Comparison of ENCODE assay signal across 8 mouse cellular contexts in genomic region chr17:14959979-14960378, GRCm38 (mm10). TPM values are rescaled to one million over a fixed set of nuclear protein-coding genes. Genes with fewer than 3 reads are reported as not detected.
DNase-seq lines count a peak whose midpoint lies in the region; ATAC-seq and TF ChIP-seq lines count a peak whose summit lies in the region.

No protein-coding gene starts in this region.

- TF ChIP-seq POLR2A in cortical plate, adult 2 months (IDR thresholded peaks at IDR 0.05; ENCODE audit: extremely low read depth, insufficient read depth, low read length): no peak

- ATAC-seq in hindbrain, embryonic 12.5 days (ENCODE audit: low FRiP score): no peak
- ATAC-seq in liver, embryonic 16.5 days (ENCODE audit: low read depth): peak; percentile 20

- 0 out of 2 replicates have a peak overlapping the region, but pooled peaks have one; percentile 20 for H3K9ac ChIP-seq in hindbrain, embryonic 12.5 days
- peak overlapping the region; percentile 69 for H3K9ac ChIP-seq in liver, embryonic 16.5 days (ENCODE audit: low read depth, low read length)

- no peak for TF ChIP-seq CTCF in cortical plate, adult 2 months (IDR thresholded peaks at IDR 0.05; ENCODE audit: extremely low read depth, insufficient read depth, low read length)

- H3K27me3 ChIP-seq in hindbrain, embryonic 12.5 days: no peaks in the 10 kb centered on the region
- H3K27me3 ChIP-seq in liver, embryonic 16.5 days (ENCODE audit: control insufficient read depth, insufficient read depth, low read depth, low read length): no peaks in the 10 kb centered on the region

- peaks cover 4% of the 10 kb centered on the region; the same call in 1 of the 2 replicates for H3K36me3 ChIP-seq in hindbrain, embryonic 12.5 days
- peaks cover 11% of the 10 kb centered on the region for H3K36me3 ChIP-seq in liver, embryonic 16.5 days (ENCODE audit: control insufficient read depth, insufficient read depth)

- peak overlapping the region; percentile 95 for H3K4me2 ChIP-seq in hindbrain, embryonic 12.5 days (replicated peaks)
- H3K4me2 ChIP-seq in liver, embryonic 16.5 days (ENCODE audit: low read depth, low read length): peak overlapping the region; percentile 74

- no peak overlapping the region for H3K27ac ChIP-seq in cortical plate, adult 2 months (ENCODE audit: insufficient read depth, low read length)
- no peak overlapping the region for H3K27ac ChIP-seq in hindbrain, embryonic 12.5 days
- peak overlapping the region; percentile 57 for H3K27ac ChIP-seq in liver, embryonic 16.5 days (ENCODE audit: low read length)

- peaks cover 1% of the 10 kb centered on the region; the same call in 1 of the 2 replicates for H3K4me1 ChIP-seq in cortical plate, adult 2 months (ENCODE audit: control insufficient read depth, insufficient read depth, low read length)
- H3K4me1 ChIP-seq in hindbrain, embryonic 12.5 days: peaks cover 5% of the 10 kb centered on the region
- peaks cover 17% of the 10 kb centered on the region for H3K4me1 ChIP-seq in liver, embryonic 16.5 days (ENCODE audit: control insufficient read depth, low read depth, low read length)

- peak; percentile 13 for DNase-seq in retina, embryonic 14.5 days (ENCODE audit: low spot score)
- no peak for DNase-seq in retina, postnatal 1 day
- no peak for DNase-seq in spleen, adult 18-20 months
- no peak for DNase-seq in cerebellum, postnatal 36 days
- no peak for DNase-seq in frontal cortex, adult 2 months (ENCODE audit: extremely low spot score in 1 of 2, low spot score in 1 of 2)

- H3K4me3 ChIP-seq in cortical plate, adult 2 months (ENCODE audit: insufficient read depth, low read length): peak overlapping the region; percentile 79; the same call in 1 of the 2 replicates
- H3K4me3 ChIP-seq in hindbrain, embryonic 12.5 days: peak overlapping the region; percentile 15; the same call in 1 of the 2 replicates
- peak overlapping the region; percentile 66 for H3K4me3 ChIP-seq in liver, embryonic 16.5 days (ENCODE audit: low read depth, low read length)

- no peaks in the 10 kb centered on the region for H3K9me3 ChIP-seq in hindbrain, embryonic 12.5 days (replicated peaks)
- H3K9me3 ChIP-seq in liver, embryonic 16.5 days (replicated peaks; ENCODE audit: control insufficient read depth, low read length): no peaks in the 10 kb centered on the region

- WGBS in hindbrain, embryonic 12.5 days: 32% methylated on average over 3 of the region's 3 CpGs
- WGBS in liver, embryonic 16.5 days (ENCODE audit: insufficient replicate concordance): 16% methylated on average over 3 of the region's 3 CpGs

RNA-seq across cellular contexts. Expression of gene Phf10, which starts 1.1 kb away (rescaled TPM):
- polyA plus RNA-seq in cortical plate, adult 2 months (2012; rRNA removed): 46.4 and 46.7 TPM in 2 replicates
- polyA plus RNA-seq in hindbrain, embryonic 12.5 days (2016; fragmentation: Nextera tagmentation; extraction: Ambion mirVana): 22.2 and 24.9 TPM in 2 replicates
- polyA plus RNA-seq in liver, embryonic 16.5 days (2015; fragmentation: Nextera tagmentation; extraction: Ambion mirVana): 76.5 and 82.2 TPM in 2 replicates
- polyA plus RNA-seq in frontal cortex, adult 2 months (2012; rRNA removed): 52.0 and 55.6 TPM in 2 replicates

RNA-seq across cellular contexts. Expression of gene 1600012H06Rik, which starts 17.0 kb away (rescaled TPM):
- polyA plus RNA-seq in cortical plate, adult 2 months (2012; rRNA removed): 16.6 and 17.3 TPM in 2 replicates
- polyA plus RNA-seq in hindbrain, embryonic 12.5 days (2016; fragmentation: Nextera tagmentation; extraction: Ambion mirVana): 37.5 and 39.5 TPM in 2 replicates
- 12.2 and 13.9 TPM in 2 replicates for polyA plus RNA-seq in liver, embryonic 16.5 days (2015; fragmentation: Nextera tagmentation; extraction: Ambion mirVana)
- 16.9 and 19.6 TPM in 2 replicates for polyA plus RNA-seq in frontal cortex, adult 2 months (2012; rRNA removed)

RNA-seq across cellular contexts. Expression of gene Wdr27, which starts 17.0 kb away (rescaled TPM):
- 5.1 and 6.0 TPM in 2 replicates for polyA plus RNA-seq in cortical plate, adult 2 months (2012; rRNA removed)
- 7.0 and 8.5 TPM in 2 replicates for polyA plus RNA-seq in hindbrain, embryonic 12.5 days (2016; fragmentation: Nextera tagmentation; extraction: Ambion mirVana)
- polyA plus RNA-seq in liver, embryonic 16.5 days (2015; fragmentation: Nextera tagmentation; extraction: Ambion mirVana): 1.2 and 1.5 TPM in 2 replicates
- 6.0 and 6.9 TPM in 2 replicates for polyA plus RNA-seq in frontal cortex, adult 2 months (2012; rRNA removed)

RNA-seq across cellular contexts. Expression of gene 9030025P20Rik, which starts 18.3 kb away (rescaled TPM):
- 16.3 and 16.9 TPM in 2 replicates for polyA plus RNA-seq in cortical plate, adult 2 months (2012; rRNA removed)
- polyA plus RNA-seq in hindbrain, embryonic 12.5 days (2016; fragmentation: Nextera tagmentation; extraction: Ambion mirVana): 10.3 and 12.2 TPM in 2 replicates
- 3.5 and 3.6 TPM in 2 replicates for polyA plus RNA-seq in liver, embryonic 16.5 days (2015; fragmentation: Nextera tagmentation; extraction: Ambion mirVana)
- polyA plus RNA-seq in frontal cortex, adult 2 months (2012; rRNA removed): 15.3 and 16.0 TPM in 2 replicates

RNA-seq across cellular contexts. Expression of gene Gm3417, which starts 18.6 kb away (rescaled TPM):
- 0.61 and 0.83 TPM in 2 replicates for polyA plus RNA-seq in cortical plate, adult 2 months (2012; rRNA removed)
- 1.1 TPM in 1 of 2 replicates, not detected in the other for polyA plus RNA-seq in hindbrain, embryonic 12.5 days (2016; fragmentation: Nextera tagmentation; extraction: Ambion mirVana)
- 0.14 and 0.74 TPM in 2 replicates for polyA plus RNA-seq in liver, embryonic 16.5 days (2015; fragmentation: Nextera tagmentation; extraction: Ambion mirVana)
- not detected in 2 replicates for polyA plus RNA-seq in frontal cortex, adult 2 months (2012; rRNA removed)

Comparison
In these comparisons a context has a peak if more than half of its experiments do, and no peak if none do; other contexts are left out.
1. H3K4me3 ChIP-seq: peak in every context shown above with its lines; median percentile 79 in cortical plate, adult 2 months; 66 in liver, embryonic 16.5 days; 15 in hindbrain, embryonic 12.5 days.